Mouse (Mus musculus) bone marrow macrophage, adult 2 months (primary cell): ENCODE results near the gene Pcca.

Experiments
- CTCF ChIP-seq: IDR thresholded peaks from 2 replicates; pipeline ENCODE4 v1.5.1; 2012; ENCODE audit warnings: low read depth, mild to moderate bottlenecking, low read length, moderate library complexity
- POLR2A ChIP-seq: IDR thresholded peaks from 2 replicates; pipeline ENCODE4 v1.6.1; 2012; ENCODE audit warnings: mild to moderate bottlenecking, low read depth, low read length, borderline replicate concordance

DNA sequence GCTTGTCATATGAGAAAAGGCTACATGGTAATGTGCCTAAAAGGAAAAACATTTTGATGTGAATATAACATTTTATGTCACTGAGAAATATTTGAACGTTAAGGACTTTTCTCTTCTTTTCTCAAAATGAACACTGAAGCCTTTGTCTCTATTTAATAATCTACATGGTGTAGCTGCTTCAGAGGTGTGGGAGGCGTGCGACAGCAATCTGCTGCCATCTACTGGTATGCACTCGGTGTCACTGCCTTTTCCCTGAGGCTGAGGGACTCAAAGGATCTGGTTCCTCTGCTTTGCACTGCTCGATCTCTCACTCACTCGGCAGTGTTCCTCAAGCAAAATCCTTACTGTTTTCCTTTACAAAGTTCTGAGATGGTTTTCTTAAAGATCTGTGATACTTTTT, 342.0 kb downstream of the Pcca start:
- TF ChIP-seq POLR2A (no peak), CTCF (peak; percentile 93)
